Mouse (Mus musculus) adrenal gland, adult 10 weeks (tissue): ENCODE results near the gene Prss21. TPM values are rescaled to one million over a fixed set of nuclear protein-coding genes. Genes with fewer than 3 reads are reported as not detected.

ENCODE experiments used
- polyA plus RNA-seq: library from polyadenylated mRNA; stranded (reverse); fragments of 350-450 nt; fragmentation: Illumina TruSeq; extraction: RNeasy Lipid Tissue Mini Kit (QIAGEN cat#74804); gene quantifications from one replicate; pipeline ENCODE4 v1.2.3, GENCODE M21; 2014; ENCODE audit warnings: low read depth, low replicate concordance

The Prss21 gene
- polyA plus RNA-seq, result not detected

DNA sequence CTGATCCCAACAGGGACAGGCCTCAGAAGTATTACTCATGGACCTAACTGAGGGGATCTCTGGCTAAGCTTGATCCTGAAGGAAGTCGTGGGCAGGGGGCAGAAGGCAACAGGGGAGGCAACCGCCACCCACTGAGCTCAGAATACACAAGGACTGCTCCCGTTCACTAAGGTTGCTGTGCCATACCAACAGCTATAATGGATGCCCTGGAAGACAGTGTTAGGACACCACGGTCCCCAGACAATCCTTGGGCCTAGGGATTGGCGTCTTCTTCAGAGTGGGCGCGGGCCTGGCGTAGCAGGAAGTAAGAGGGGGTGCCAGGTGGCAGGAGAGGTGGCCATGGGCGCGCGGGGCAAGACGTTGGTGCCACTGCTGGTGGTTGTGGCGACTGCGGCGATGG is at the start of gene Prss21:
Prss21 (plus strand) TSS at position 301 of the 400 bp plus-strand sequence.

GRCm38 (mm10) chr17:23829064-23829619 is 38.7 kb upstream of the Prss21 start, which contains the start of gene Elob:
Elob (minus strand) TSS chr17:23829136.

GRCm38 (mm10) chr17:23836006-23836575 is 31.8 kb upstream of the Prss21 start, which contains the start of gene Prss33:
Prss33 (minus strand) TSS chr17:23836056.

GRCm38 (mm10) chr17:23843812-23844273 is 24.0 kb upstream of the Prss21 start, which contains the start of the genes Prss32 and Prss41:
Prss32 (plus strand) TSS chr17:23843855.
Prss41 (minus strand) TSS chr17:23844172.

DNA sequence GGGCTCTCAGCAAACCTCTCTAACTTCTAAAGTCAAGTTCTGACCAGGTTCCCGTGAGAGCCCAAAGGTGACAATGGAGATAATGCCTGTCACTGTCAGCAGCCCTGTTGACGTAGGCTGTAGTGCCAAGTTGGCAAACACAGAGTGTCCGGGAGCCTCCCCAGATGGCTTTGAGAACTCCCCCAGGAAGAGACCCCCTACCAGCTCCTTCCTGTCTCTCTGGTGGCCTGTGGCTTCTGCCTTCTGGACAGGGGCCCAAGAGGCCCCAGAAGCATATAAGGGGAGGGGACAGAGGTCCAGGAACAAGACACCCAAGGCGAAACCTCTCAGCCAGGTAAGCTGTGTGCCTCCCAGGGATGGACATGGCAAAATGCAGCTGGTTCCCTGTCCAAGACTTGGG is 12.7 kb downstream of the Prss21 start, which contains the start of the genes Dcpp1 and Dcpp2:
Dcpp1 (plus strand) TSS at position 301 of the 400 bp plus-strand sequence.
Dcpp2 (plus strand) TSS at position 305 of the 400 bp plus-strand sequence.

DNA sequence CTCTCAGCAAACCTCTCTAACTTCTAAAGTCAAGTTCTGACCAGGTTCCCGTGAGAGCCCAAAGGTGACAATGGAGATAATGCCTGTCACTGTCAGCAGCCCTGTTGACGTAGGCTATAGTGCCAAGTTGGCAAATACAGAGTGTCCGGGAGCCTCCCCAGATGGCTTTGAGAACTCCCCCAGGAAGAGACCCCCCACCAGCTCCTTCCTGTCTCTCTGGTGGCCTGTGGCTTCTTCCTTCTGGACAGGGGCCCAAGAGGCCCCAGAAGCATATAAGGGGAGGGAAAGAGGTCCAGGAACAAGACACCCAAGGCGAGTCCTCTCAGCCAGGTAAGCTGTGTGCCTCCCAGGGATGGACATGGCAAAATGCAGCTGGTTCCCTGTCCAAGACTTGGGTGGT is 49.3 kb downstream of the Prss21 start, which contains the start of gene Dcpp3:
Dcpp3 (plus strand) TSS at position 301 of the 400 bp plus-strand sequence.

Other genes starting within 250 kb of the Prss21 start
- not detected for gene Mmp25, start 222.8 kb upstream of the Prss21 start, polyA plus RNA-seq
- gene Bicdl2, start 207.6 kb upstream of the Prss21 start, polyA plus RNA-seq, result not detected
- 11.7 TPM for gene Hcfc1r1, start 194.5 kb upstream of the Prss21 start, polyA plus RNA-seq
- 3.1 TPM for gene Thoc6, start 194.2 kb upstream of the Prss21 start, polyA plus RNA-seq
- 4.1 TPM for gene Tnfrsf12a, start 190.6 kb upstream of the Prss21 start, polyA plus RNA-seq
- not detected for gene Cldn6, start 188.8 kb upstream of the Prss21 start, polyA plus RNA-seq
- gene Cldn9, start 184.0 kb upstream of the Prss21 start, polyA plus RNA-seq, result not detected
- gene 1520401A03Rik, start 145.3 kb upstream of the Prss21 start, polyA plus RNA-seq, result 0.58 TPM
- gene Pkmyt1, start 141.7 kb upstream of the Prss21 start, polyA plus RNA-seq, result not detected
- gene Paqr4, start 127.2 kb upstream of the Prss21 start, polyA plus RNA-seq, result 3.3 TPM
- not detected for gene Kremen2, start 122.2 kb upstream of the Prss21 start, polyA plus RNA-seq
- 1.2 TPM for gene Flywch1, start 96.5 kb upstream of the Prss21 start, polyA plus RNA-seq
- gene Flywch2, start 82.0 kb upstream of the Prss21 start, polyA plus RNA-seq, result 1.0 TPM
- gene Srrm2, start 77.5 kb upstream of the Prss21 start, polyA plus RNA-seq, result 189 TPM
- gene Elob, start 38.9 kb upstream of the Prss21 start, polyA plus RNA-seq, result 32.6 TPM
- gene Prss33, start 32.0 kb upstream of the Prss21 start, polyA plus RNA-seq, result not detected
- gene Prss32, start 24.2 kb upstream of the Prss21 start, polyA plus RNA-seq, result not detected
- not detected for gene Prss41, start 23.9 kb upstream of the Prss21 start, polyA plus RNA-seq
- not detected for gene Dcpp1, start 12.8 kb downstream of the Prss21 start, polyA plus RNA-seq
- not detected for gene Dcpp2, start 12.8 kb downstream of the Prss21 start, polyA plus RNA-seq
- gene Dcpp3, start 49.4 kb downstream of the Prss21 start, polyA plus RNA-seq, result not detected
- not detected for gene Sbp, start 73.6 kb downstream of the Prss21 start, polyA plus RNA-seq
- gene Sbpl, start 87.2 kb downstream of the Prss21 start, polyA plus RNA-seq, result not detected
- gene Prss30, start 112.5 kb downstream of the Prss21 start, polyA plus RNA-seq, result not detected
- gene Prss22, start 130.0 kb downstream of the Prss21 start, polyA plus RNA-seq, result not detected
- gene Prss27, start 170.1 kb downstream of the Prss21 start, polyA plus RNA-seq, result not detected
- 26.7 TPM for gene Kctd5, start 205.4 kb downstream of the Prss21 start, polyA plus RNA-seq